Mouse (Mus musculus) E14TG2a.4 (cell line): ENCODE data around the gene Mybpc3.

ENCODE experiments used
- CTCF ChIP-seq: conservative IDR thresholded peaks from 2 replicates; pipeline ENCODE4 v1.5.1; 2014; ENCODE audit warnings: low read length
- POU5F1 ChIP-seq: IDR thresholded peaks from 2 replicates; pipeline ENCODE4 v1.6.1; 2014; ENCODE audit warnings: low read length, borderline replicate concordance

GRCm38 (mm10) chr2:91096524-91096923 lies 21.4 kb upstream of the Mybpc3 start:
- TF ChIP-seq CTCF (no peak), POU5F1 (no peak)
